8 mouse cellular contexts compared by ENCODE assay signal in the genomic region with DNA sequence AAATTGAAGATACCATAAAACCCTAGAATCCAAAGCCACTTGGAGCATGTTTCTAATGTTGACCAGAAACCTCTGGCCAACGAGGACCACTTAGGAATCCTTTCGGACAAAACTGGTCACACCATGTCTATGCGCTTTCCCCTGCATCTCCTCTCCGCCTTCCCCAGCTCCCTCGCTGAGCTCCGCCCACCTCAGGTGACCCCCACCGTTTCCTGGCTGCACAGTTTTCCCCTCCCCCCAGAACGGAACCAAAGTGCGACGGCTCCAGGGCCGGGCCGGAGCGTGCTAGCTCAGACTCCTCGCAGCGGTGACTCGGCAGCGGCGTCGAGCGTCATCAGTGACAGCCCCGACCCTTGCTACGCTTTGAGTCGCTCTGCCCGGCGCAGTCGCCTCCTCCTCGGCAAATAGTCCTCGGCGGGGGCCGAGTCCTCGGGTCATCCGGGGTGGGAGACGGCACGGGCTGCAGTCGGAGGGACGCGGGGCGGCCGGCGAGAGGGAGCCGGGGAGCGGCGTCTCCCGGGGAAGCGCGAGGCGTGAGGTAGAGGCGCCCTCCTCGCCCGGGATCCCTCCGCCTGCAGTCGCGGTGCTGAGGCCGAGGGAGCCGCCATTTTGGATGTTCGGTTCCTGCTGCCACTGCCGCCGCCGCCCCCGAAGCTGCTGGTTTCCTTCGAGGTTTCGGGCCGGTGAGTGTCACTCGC. TPM values are rescaled to one million over a fixed set of nuclear protein-coding genes. Genes with fewer than 3 reads are reported as not detected.
DNase-seq lines count a peak whose midpoint lies in the region; ATAC-seq and TF ChIP-seq lines count a peak whose summit lies in the region.

Gene Ap1g1 (plus strand): TSS at position 275 of the 698 bp plus-strand sequence.

- peak; percentile 99 for DNase-seq in ZHBTc4 (ENCODE audit: low read depth, low spot score)
- DNase-seq in gastrocnemius, adult 2 months, result peak; percentile 97
- peak; percentile 99 for DNase-seq in hindbrain, postnatal 0 days (ENCODE audit: low spot score)
- DNase-seq in left cerebral cortex, adult 2 months (ENCODE audit: extremely low spot score in 1 of 2, low spot score in 2 of 2), result peak; percentile 95 to 97
- peak; percentile 96 for DNase-seq in right cerebral cortex, adult 2 months (ENCODE audit: low spot score in 2 of 2)
- DNase-seq in urinary bladder, postnatal 14 days (ENCODE audit: low spot score), result peak; percentile 97

- peak; percentile 97 for ATAC-seq in common myeloid progenitor, adult 5-6 weeks (replicated peaks; ENCODE audit: low read depth, poor library complexity, severe bottlenecking)
- peak; percentile 100 for ATAC-seq in hindbrain, postnatal 0 days
- ATAC-seq in megakaryocyte, adult 5-6 weeks (ENCODE audit: poor library complexity, severe bottlenecking), result peak; percentile 92

- intact Hi-C loops in gastrocnemius, adult 2 months (cut with DNase I), result loop anchor here (1.0 to 2.0 kb wide), 3 partner anchors 72 to 214 kb away; partner anchors contain the start of genes Dhodh, Dhx38 and Txnl4b
- intact Hi-C loops in left cerebral cortex, adult 2 months (cut with DNase I), result loop anchor here (1.0 to 2.0 kb wide), 4 partner anchors 72 to 213 kb away; partner anchors contain the start of genes Dhodh, Dhx38, Ist1 and Txnl4b

- TF ChIP-seq CTCF in gastrocnemius, adult 2 months (IDR thresholded peaks at IDR 0.05), result no peak; the same call in 1 of the 2 replicates
- TF ChIP-seq CTCF in hindbrain, postnatal 0 days (IDR thresholded peaks at IDR 0.05; ENCODE audit: low read depth), result no peak
- TF ChIP-seq CTCF in left cerebral cortex, adult 2 months (IDR thresholded peaks at IDR 0.05), result no peak

- no peaks in the 10 kb centered on the region for H3K9me3 ChIP-seq in hindbrain, postnatal 0 days (ENCODE audit: low read length)

- peak within 1 kb of the TSS; percentile 94 for H3K9ac ChIP-seq in hindbrain, postnatal 0 days (replicated peaks; ENCODE audit: low read length)

- H3K27ac ChIP-seq in gastrocnemius, adult 2 months, result peak within 1 kb of the TSS; percentile 99
- H3K27ac ChIP-seq in hindbrain, postnatal 0 days, result peak within 1 kb of the TSS; percentile 95
- H3K27ac ChIP-seq in left cerebral cortex, adult 2 months, result peak within 1 kb of the TSS; percentile 99

- H3K27me3 ChIP-seq in hindbrain, postnatal 0 days (ENCODE audit: insufficient read depth, low read length), result no peaks in the 10 kb centered on the region

- WGBS in hindbrain, postnatal 0 days, result under 1% methylated on average over 64 of the region's 64 CpGs

- no peaks in the 10 kb centered on the region for H3K36me3 ChIP-seq in hindbrain, postnatal 0 days (ENCODE audit: insufficient read depth, low read length)

- H3K4me1 ChIP-seq in hindbrain, postnatal 0 days (ENCODE audit: insufficient read depth, low read length), result peaks cover 9% of the 10 kb centered on the region; the same call in 1 of the 2 replicates

- peak within 1 kb of the TSS; percentile 95 for H3K4me3 ChIP-seq in gastrocnemius, adult 2 months
- peak within 1 kb of the TSS; percentile 96 for H3K4me3 ChIP-seq in hindbrain, postnatal 0 days (ENCODE audit: low read length)
- H3K4me3 ChIP-seq in left cerebral cortex, adult 2 months, result peak within 1 kb of the TSS; percentile 97

- H3K4me2 ChIP-seq in hindbrain, postnatal 0 days (ENCODE audit: low read depth, low read length), result peak within 1 kb of the TSS; percentile 96

RNA-seq across cellular contexts. Expression of gene Ap1g1, which starts in this region (rescaled TPM):
- total RNA-seq in common myeloid progenitor, adult 5-6 weeks (2017), result 53.6 and 71.5 TPM in 2 replicates
- total RNA-seq in gastrocnemius, adult 2 months (2021), result 10 to 100 TPM; 39.9 to 40.0 TPM
- total RNA-seq in hindbrain, postnatal 0 days (2014; rRNA removed), result 64.7 and 67.9 TPM in 2 replicates
- 31.3 and 34.0 TPM in 2 replicates for polyA plus RNA-seq in hindbrain, postnatal 0 days (2015; fragmentation: Nextera tagmentation; extraction: Ambion mirVana)
- 10 to 100 TPM; 80.8 to 85.0 TPM for total RNA-seq in left cerebral cortex, adult 2 months (2021)
- 80.6 and 85.2 TPM in 2 replicates for total RNA-seq in megakaryocyte, adult 5-6 weeks (2015)
- 68.4 and 80.5 TPM in 2 replicates for total RNA-seq in megakaryocyte, adult 5-6 weeks (2017)

Comparison
In these comparisons a context has a peak if more than half of its experiments do, and no peak if none do; other contexts are left out.
1. Peak in every context shown above with its lines: DNase-seq, ATAC-seq, H3K4me3 ChIP-seq and H3K27ac ChIP-seq.